Mouse (Mus musculus) embryonic facial prominence, embryonic 13.5 days (tissue): ENCODE measurements at regions not wholly inside any gene's neighbourhood (a gene's known extent, or its start where the extent isn't known, plus 50 kb on each side); places are given as distances from the start of the nearest gene placed in this dataset.

Source experiments
- ATAC-seq: fragments of 200-750 bp; cut with Nextera tagmentation; 2 replicates; pipeline ENCODE4 v1.8.0; 2017; ENCODE audit warnings: low read depth; ENCODE audit not compliant: insufficient number of reproducible peaks, insufficient read depth, low FRiP score, low TSS enrichment
- H3K27ac ChIP-seq: fragments of 300-500 bp; sonication (generic); 2 replicates; pipeline ENCODE4 v1.5.1; 2015; ENCODE audit warnings: moderate library complexity, mild to moderate bottlenecking, inconsistent platforms
- H3K27me3 ChIP-seq: fragments of 300-500 bp; sonication (generic); 2 replicates; pipeline ENCODE4 v1.6.1; 2015; ENCODE audit warnings: mild to moderate bottlenecking, inconsistent platforms
- H3K36me3 ChIP-seq: fragments of 300-500 bp; sonication (generic); 2 replicates; pipeline ENCODE4 v1.6.1; 2015; ENCODE audit warnings: mild to moderate bottlenecking, inconsistent platforms
- H3K4me1 ChIP-seq: fragments of 300-500 bp; sonication (generic); 2 replicates; pipeline ENCODE4 v1.6.1; 2015; ENCODE audit warnings: inconsistent platforms
- H3K4me2 ChIP-seq: fragments of 300-500 bp; sonication (generic); 2 replicates; pipeline ENCODE4 v1.6.1; 2015; ENCODE audit warnings: moderate library complexity, mild to moderate bottlenecking, inconsistent platforms
- H3K4me3 ChIP-seq: fragments of 300-500 bp; sonication (generic); 2 replicates; pipeline ENCODE4 v1.5.1; 2015; ENCODE audit warnings: mild to moderate bottlenecking, inconsistent platforms
- H3K9ac ChIP-seq: fragments of 300-500 bp; sonication (generic); 2 replicates; pipeline ENCODE4 v1.6.1; 2015; ENCODE audit warnings: mild to moderate bottlenecking, inconsistent platforms
- H3K9me3 ChIP-seq: fragments of 300-500 bp; sonication (generic); 2 replicates; pipeline ENCODE4 v1.6.1; 2016; ENCODE audit warnings: inconsistent platforms
- WGBS: fragments of 180-500 bp; shearing (Covaris S2); methylation state at CpG from one replicate; pipeline ENCODE4 v1.1.7; 2015; ENCODE audit warnings: mixed read lengths; 5-methylcytosine and 5-hydroxymethylcytosine counted together

DNA sequence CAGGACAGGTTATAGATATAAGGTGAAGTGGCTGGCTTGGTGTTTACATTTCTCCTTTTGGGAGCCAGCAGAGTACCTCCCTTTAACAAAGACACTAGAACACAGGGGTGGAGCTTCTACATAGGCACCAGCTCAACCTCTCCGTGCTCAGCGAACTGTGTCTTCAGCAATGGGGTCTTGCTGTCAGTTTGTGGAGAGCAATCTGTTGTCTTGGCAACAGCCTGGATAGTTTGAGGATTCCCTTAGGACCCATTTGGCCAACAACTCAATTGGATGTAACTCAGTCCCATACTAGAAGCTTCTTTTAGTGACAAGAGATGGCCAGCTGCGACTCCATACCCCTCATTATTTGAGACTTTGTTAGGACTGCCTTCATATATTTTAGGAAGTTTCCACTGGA is 54.0 kb upstream of the Tgm3 start:
- no peak overlapping the region for H3K4me3 ChIP-seq
- H3K9me3 ChIP-seq: no peaks in the 10 kb centered on the region
- H3K36me3 ChIP-seq: no peaks in the 10 kb centered on the region
- 89% methylated on average over 3 of the region's 3 CpGs for WGBS
- H3K9ac ChIP-seq: no peak overlapping the region
- H3K4me2 ChIP-seq: no peak overlapping the region
- no peak for ATAC-seq
- no peak overlapping the region for H3K27ac ChIP-seq
- peaks cover 5% of the 10 kb centered on the region; the same call in 1 of the 2 replicates for H3K4me1 ChIP-seq
- no peaks in the 10 kb centered on the region for H3K27me3 ChIP-seq

DNA sequence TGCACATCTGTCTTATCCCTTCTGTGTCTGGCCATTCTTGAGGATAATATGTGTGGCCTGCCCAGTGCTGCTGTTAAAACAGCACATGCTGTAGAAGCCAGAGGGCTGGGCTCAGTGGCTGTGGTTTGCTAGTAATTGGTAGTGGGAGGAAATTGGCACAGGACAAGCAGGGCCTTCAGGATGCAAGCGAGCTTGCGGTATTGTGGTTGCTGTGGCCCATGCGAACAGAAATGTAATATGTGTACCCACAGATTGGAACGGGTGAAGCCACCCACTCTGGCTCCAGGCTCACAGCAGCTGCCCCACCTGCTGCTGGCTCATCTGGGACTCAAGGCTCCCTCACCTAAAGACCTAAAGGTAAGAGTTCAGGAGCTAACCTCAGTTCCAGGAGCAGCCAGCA is 51.8 kb upstream of the Tgm3 start:
- Histone ChIP-seq H3K4me3 (no peak overlapping the region), H3K27ac (no peak overlapping the region), H3K9ac (no peak overlapping the region), H3K27me3 (no peaks in the 10 kb centered on the region), H3K36me3 (no peaks in the 10 kb centered on the region), H3K9me3 (no peaks in the 10 kb centered on the region), H3K4me1 (peaks cover 5% of the 10 kb centered on the region; the same call in 1 of the 2 replicates), H3K4me2 (no peak overlapping the region)
- no peak for ATAC-seq
- WGBS: 55% methylated on average over 4 of the region's 4 CpGs

DNA sequence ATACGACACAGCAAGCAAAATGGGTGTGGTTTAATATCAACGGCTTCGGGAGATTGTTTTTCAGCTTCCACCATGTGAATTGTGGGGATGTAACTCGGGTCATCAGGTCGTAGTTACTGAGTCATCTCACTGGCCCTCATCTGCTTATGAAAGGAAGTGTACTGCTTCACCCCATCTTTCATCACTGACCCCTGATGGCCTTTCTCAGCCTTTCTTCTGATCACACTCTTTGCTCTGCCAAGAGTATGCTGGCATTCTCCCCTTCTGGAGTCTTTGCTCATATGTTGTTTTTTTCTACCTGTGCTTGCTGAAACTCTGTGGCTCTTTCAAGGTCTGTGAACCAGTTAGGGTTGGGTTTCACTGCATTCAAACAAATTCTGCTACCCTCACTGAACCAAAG is 50.6 kb upstream of the Tgm3 start:
- Histone ChIP-seq H3K4me1 (peaks cover 5% of the 10 kb centered on the region; the same call in 1 of the 2 replicates), H3K27ac (no peak overlapping the region), H3K9ac (no peak overlapping the region), H3K4me2 (no peak overlapping the region), H3K4me3 (no peak overlapping the region), H3K27me3 (no peaks in the 10 kb centered on the region), H3K9me3 (no peaks in the 10 kb centered on the region), H3K36me3 (no peaks in the 10 kb centered on the region)
- ATAC-seq: no peak
- 70% methylated on average over 5 of the region's 5 CpGs for WGBS
